Mouse (Mus musculus): ENCODE measurements around the gene Dmpk. TPM values are rescaled to one million over a fixed set of nuclear protein-coding genes. Genes with fewer than 3 reads are reported as not detected.

Dmpk gene
- polyA plus RNA-seq, 1 experiment from 2014 or later: 24.7 TPM

DNA sequence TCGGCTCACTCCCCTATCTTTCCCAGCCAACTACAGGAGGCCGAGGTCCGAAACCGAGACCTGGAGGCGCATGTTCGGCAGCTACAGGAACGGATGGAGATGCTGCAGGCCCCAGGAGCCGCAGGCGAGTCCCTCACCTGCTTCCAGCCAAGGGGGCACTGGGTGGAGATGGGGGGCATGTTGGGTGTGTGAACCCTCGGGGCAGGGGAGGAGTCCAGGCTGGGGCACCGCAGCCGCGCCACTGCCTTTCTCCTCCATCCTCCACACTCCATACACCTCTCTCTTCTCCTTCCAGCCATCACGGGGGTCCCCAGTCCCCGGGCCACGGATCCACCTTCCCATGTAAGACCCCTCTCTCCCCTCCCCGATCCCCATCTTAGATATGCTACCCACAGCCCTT is 8.3 kb downstream of the Dmpk start:
- Histone ChIP-seq H3K27ac (peak overlapping the region; percentile 99), H3K9ac (peak overlapping the region; percentile 49; the same call in 1 of the 2 replicates), H3K4me3 (replicated peaks) (peak overlapping the region; percentile 85), H3K36me3 (peaks cover 46% of the 10 kb centered on the region), H3K4me1 (peaks cover 44% of the 10 kb centered on the region), H3K4me2 (peak overlapping the region; percentile 95), H3K9me3 (replicated peaks) (no peaks in the 10 kb centered on the region), H3K27me3 (0 out of 2 replicates have a peak, but pooled peaks cover 8% of the 10 kb centered on the region)
- 46% methylated on average over 17 of the region's 17 CpGs for WGBS
- no peak for ATAC-seq (replicated peaks; ENCODE audit: low FRiP score)

DNA sequence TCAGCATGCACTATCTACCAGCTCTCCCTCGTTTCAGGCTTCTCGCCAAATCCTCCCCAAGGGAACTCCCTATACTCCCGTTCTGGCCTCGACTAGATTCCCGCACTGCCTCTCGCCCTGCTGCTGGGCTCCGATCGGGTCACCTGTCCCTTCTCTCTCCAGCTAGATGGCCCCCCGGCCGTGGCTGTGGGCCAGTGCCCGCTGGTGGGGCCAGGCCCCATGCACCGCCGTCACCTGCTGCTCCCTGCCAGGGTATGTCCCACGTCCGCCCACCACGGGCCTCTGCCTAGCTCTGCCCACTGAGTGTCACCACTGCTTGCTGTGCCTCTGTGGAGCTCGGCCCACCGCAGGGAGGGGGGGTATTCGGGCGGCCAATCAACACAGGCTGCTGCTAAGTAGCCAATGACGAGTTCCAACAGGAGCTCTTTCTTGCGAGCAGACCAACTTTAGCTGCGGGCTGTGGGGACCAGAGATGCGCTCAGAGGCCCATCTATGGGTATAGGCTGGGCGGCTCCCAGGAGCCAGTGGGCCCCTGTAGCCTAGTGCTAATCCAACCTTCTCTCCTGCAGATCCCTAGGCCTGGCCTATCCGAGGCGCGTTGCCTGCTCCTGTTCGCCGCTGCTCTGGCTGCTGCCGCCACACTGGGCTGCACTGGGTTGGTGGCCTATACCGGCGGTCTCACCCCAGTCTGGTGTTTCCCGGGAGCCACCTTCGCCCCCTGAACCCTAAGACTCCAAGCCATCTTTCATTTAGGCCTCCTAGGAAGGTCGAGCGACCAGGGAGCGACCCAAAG is 8.9 kb downstream of the Dmpk start:
- H3K4me3 ChIP-seq (replicated peaks): peak overlapping the region; percentile 85
- ATAC-seq (replicated peaks; ENCODE audit: low FRiP score): peak; percentile 54
- peak overlapping the region; percentile 99 for H3K27ac ChIP-seq
- H3K9me3 ChIP-seq (replicated peaks): no peaks in the 10 kb centered on the region
- peaks cover 51% of the 10 kb centered on the region for H3K4me1 ChIP-seq
- peak overlapping the region; percentile 95 for H3K4me2 ChIP-seq
- WGBS: 6% methylated on average over 38 of the region's 38 CpGs
- peaks cover 46% of the 10 kb centered on the region for H3K36me3 ChIP-seq
- peak overlapping the region; percentile 49 for H3K9ac ChIP-seq
- H3K27me3 ChIP-seq: 0 out of 2 replicates have a peak, but pooled peaks cover 8% of the 10 kb centered on the region

DNA sequence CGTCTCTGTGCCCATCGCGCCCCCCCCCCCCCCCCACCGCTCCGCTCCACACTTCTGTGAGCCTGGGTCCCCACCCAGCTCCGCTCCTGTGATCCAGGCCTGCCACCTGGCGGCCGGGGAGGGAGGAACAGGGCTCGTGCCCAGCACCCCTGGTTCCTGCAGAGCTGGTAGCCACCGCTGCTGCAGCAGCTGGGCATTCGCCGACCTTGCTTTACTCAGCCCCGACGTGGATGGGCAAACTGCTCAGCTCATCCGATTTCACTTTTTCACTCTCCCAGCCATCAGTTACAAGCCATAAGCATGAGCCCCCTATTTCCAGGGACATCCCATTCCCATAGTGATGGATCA is 9.5 kb downstream of the Dmpk start:
- Histone ChIP-seq H3K27ac (peak overlapping the region; percentile 99), H3K4me1 (peaks cover 54% of the 10 kb centered on the region), H3K36me3 (peaks cover 44% of the 10 kb centered on the region), H3K4me3 (replicated peaks) (peak overlapping the region; percentile 85), H3K9me3 (replicated peaks) (no peaks in the 10 kb centered on the region), H3K9ac (peak overlapping the region; percentile 49; the same call in 1 of the 2 replicates), H3K27me3 (0 out of 2 replicates have a peak, but pooled peaks cover 8% of the 10 kb centered on the region), H3K4me2 (peak overlapping the region; percentile 95)
- ATAC-seq (replicated peaks; ENCODE audit: low FRiP score): peak; percentile 50
- under 1% methylated on average over 13 of the region's 15 CpGs for WGBS

DNA sequence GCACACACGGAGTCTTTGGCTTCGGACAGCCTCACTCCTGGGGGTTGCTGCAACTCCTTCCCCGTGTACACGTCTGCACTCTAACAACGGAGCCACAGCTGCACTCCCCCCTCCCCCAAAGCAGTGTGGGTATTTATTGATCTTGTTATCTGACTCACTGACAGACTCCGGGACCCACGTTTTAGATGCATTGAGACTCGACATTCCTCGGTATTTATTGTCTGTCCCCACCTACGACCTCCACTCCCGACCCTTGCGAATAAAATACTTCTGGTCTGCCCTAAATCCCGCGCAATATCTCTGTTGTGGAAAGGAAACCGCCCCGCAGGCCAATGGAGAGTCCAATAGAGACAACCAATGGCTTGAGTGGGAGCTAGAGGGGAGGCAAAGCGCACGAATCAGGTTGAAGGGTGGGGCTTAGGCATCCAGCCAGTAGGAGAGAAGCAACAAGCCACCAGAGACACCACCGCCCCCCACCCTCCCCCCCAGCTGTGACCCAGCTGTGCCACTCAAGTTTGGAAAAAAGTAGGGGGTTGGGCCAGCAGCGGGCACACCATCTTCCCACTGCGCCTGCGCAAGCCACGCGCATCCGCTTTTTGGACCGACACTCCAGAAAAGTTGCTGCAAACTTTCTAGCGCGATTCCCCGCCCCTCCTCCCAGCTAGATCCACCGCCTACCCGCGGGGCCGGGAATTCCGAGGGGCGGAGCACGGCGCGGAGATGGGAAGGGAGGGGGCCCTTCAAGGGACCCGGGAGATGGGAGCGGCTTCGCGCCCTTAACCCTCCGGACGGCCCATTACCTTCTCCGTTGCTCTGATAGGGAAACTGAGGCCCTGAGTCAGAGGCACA is 10.1 kb downstream of the Dmpk start:
- WGBS: under 1% methylated on average over 45 of the region's 45 CpGs
- peak overlapping the region; percentile 85 for H3K4me3 ChIP-seq (replicated peaks)
- H3K27ac ChIP-seq: peak overlapping the region; percentile 99

DNA sequence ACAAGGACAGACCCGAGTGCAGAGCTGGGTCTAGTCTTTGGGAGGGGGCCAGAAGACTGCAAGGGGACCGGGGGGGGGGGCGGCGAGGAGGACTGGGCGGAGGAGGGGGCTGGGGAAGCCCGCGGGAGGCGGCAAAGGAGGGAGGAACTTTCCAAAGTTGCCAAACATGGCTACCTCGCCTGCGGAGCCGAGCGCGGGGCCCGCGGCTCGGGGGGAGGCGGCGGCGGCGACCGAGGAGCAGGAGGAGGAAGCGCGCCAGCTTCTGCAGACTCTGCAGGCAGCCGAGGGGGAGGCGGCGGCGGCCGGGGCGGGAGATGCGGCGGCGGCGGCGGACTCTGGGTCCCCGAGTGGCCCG is 10.8 kb downstream of the Dmpk start, which contains the start of gene Six5:
Gene Six5, plus strand, starts transcription at position 124 of the 355 bp plus-strand sequence.
- H3K4me3 ChIP-seq (replicated peaks): peak within 1 kb of the TSS; percentile 85
- peak within 1 kb of the TSS; percentile 93 for H3K9ac ChIP-seq
- 0 out of 2 replicates have a peak, but pooled peaks cover 8% of the 10 kb centered on the region for H3K27me3 ChIP-seq
- WGBS: 2% methylated on average over 19 of the region's 36 CpGs
- no peak for ATAC-seq (replicated peaks; ENCODE audit: low FRiP score)
- no peaks in the 10 kb centered on the region for H3K9me3 ChIP-seq (replicated peaks)
- H3K36me3 ChIP-seq: peaks cover 40% of the 10 kb centered on the region
- H3K27ac ChIP-seq: peak within 1 kb of the TSS; percentile 99
- peak within 1 kb of the TSS; percentile 95 for H3K4me2 ChIP-seq
- peaks cover 50% of the 10 kb centered on the region for H3K4me1 ChIP-seq

More for the DNA sequence above, 10.1 kb downstream of the Dmpk start:
- 0 out of 2 replicates have a peak, but pooled peaks cover 8% of the 10 kb centered on the region for H3K27me3 ChIP-seq
- H3K4me2 ChIP-seq: peak overlapping the region; percentile 95
- H3K9me3 ChIP-seq (replicated peaks): no peaks in the 10 kb centered on the region
- H3K4me1 ChIP-seq: peaks cover 51% of the 10 kb centered on the region
- H3K36me3 ChIP-seq: peaks cover 41% of the 10 kb centered on the region
- peak; percentile 86 for ATAC-seq (replicated peaks; ENCODE audit: low FRiP score)
- peak overlapping the region; percentile 93 for H3K9ac ChIP-seq

DNA sequence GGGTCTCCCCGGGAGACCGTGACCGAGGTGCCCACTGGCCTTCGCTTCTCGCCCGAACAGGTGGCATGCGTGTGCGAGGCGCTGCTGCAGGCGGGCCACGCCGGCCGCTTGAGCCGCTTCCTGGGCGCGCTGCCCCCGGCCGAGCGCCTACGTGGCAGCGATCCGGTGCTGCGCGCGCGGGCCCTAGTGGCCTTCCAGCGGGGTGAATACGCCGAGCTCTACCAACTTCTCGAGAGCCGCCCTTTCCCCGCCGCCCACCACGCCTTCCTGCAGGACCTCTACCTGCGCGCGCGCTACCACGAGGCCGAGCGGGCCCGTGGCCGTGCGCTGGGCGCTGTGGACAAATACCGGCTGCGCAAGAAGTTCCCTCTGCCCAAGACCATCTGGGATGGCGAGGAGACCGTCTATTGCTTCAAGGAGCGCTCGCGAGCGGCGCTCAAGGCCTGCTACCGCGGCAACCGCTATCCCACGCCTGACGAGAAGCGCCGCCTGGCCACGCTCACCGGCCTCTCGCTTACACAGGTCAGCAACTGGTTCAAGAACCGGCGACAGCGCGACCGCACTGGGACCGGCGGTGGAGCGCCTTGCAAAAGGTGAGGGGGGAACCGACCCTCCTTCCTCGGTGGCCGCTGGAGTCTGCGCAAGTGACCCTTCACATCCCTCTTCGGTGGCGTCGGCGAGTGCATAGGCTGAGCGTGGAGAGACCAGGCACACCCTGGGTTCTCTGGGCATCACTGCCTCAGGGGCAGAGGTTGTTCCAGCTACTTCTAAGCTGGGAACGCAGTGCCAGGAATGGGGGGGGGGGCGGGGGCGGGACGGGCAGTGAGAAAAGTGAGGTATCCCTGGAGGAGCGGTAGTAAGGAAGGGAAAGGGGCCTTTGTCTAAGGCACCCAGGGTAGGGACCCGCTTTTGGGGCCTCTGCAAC is 11.4 kb downstream of the Dmpk start:
- under 1% methylated on average over 83 of the region's 87 CpGs for WGBS
- H3K4me1 ChIP-seq: peaks cover 50% of the 10 kb centered on the region
- peak overlapping the region; percentile 85 for H3K4me3 ChIP-seq (replicated peaks)

DNA sequence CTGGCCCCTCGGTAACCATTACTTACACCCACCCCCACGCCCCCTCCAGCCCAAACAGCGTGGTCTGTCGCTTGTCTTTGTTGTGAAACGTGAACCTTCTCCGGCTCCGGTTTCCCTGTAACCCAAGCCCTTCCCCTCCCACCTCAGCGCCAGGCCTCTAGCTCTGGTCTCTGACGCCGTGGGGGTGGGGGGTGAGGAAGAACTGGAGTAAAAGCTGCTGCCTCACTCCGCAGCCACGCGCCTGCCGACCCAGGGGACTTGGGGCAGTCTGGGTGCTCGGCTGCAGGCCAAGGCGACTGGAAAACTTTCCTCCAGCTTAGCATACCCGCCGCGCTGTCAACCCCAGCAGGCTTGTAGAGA is 12.1 kb downstream of the Dmpk start:
- WGBS: under 1% methylated on average over 19 of the region's 19 CpGs
- Histone ChIP-seq H3K4me2 (peak overlapping the region; percentile 95), H3K9me3 (replicated peaks) (no peaks in the 10 kb centered on the region), H3K27ac (peak overlapping the region; percentile 99), H3K9ac (peak overlapping the region; percentile 93), H3K27me3 (0 out of 2 replicates have a peak, but pooled peaks cover 8% of the 10 kb centered on the region), H3K4me3 (replicated peaks) (peak overlapping the region; percentile 85), H3K36me3 (peaks cover 28% of the 10 kb centered on the region), H3K4me1 (peaks cover 50% of the 10 kb centered on the region)
- peak; percentile 19 for ATAC-seq (replicated peaks; ENCODE audit: low FRiP score)

More for the DNA sequence above, 11.4 kb downstream of the Dmpk start:
- H3K27me3 ChIP-seq: 0 out of 2 replicates have a peak, but pooled peaks cover 8% of the 10 kb centered on the region
- H3K4me2 ChIP-seq: peak overlapping the region; percentile 95
- ATAC-seq (replicated peaks; ENCODE audit: low FRiP score): 0 out of 2 replicates have a peak, but pooled peaks have one; percentile 0
- peak overlapping the region; percentile 93 for H3K9ac ChIP-seq
- peaks cover 33% of the 10 kb centered on the region for H3K36me3 ChIP-seq
- peak overlapping the region; percentile 99 for H3K27ac ChIP-seq
- no peaks in the 10 kb centered on the region for H3K9me3 ChIP-seq (replicated peaks)

DNA sequence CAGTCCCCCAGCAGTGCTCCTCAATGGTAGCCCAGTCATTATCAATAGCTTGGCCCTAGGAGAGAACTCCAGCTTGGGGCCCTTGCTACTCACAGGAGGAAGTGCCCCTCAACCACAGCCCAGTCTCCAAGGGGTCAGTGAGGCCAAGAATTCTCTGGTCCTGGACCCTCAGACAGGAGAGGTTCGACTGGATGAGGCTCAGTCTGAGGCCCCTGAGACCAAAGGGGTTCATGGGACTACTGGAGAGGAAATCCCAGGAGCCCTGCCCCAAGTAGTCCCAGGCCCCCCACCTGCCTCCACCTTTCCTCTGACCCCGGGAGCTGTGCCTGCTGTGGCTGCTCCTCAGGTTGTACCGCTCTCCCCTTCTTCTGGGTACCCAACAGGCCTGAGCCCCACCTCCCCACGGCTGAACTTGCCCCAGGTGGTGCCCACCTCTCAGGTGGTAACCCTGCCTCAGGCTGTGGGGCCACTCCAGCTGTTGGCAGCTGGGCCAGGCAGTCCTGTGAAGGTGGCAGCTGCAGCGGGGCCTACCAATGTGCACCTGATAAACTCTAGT is 12.8 kb downstream of the Dmpk start:
- ATAC-seq (replicated peaks; ENCODE audit: low FRiP score): no peak

DNA sequence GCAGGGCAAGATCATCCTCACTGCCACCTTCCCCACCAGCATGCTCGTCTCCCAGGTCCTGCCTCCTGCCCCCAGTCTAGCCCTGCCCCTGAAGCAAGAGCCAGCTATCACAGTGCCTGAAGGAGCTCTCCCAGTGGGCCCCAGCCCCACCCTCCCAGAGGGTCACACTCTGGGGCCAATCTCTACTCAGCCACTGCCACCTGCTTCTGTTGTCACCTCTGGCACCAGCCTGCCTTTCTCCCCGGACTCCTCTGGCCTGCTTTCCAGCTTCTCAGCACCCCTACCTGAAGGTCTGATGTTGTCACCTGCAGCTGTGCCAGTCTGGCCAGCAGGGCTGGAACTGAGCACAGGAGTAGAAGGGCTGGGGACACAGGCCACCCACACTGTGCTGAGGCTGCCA is 13.6 kb downstream of the Dmpk start:
- H3K4me3 ChIP-seq (replicated peaks): no peak overlapping the region
- H3K36me3 ChIP-seq: peaks cover 21% of the 10 kb centered on the region
- H3K9me3 ChIP-seq (replicated peaks): no peaks in the 10 kb centered on the region
- no peaks in the 10 kb centered on the region for H3K27me3 ChIP-seq
- WGBS: 70% methylated on average over 2 of the region's 2 CpGs
- H3K4me2 ChIP-seq: no peak overlapping the region
- no peak for ATAC-seq (replicated peaks; ENCODE audit: low FRiP score)
- no peak overlapping the region for H3K27ac ChIP-seq
- no peak overlapping the region for H3K9ac ChIP-seq
- H3K4me1 ChIP-seq: peaks cover 40% of the 10 kb centered on the region

More for the DNA sequence above, 12.8 kb downstream of the Dmpk start:
- H3K36me3 ChIP-seq: peaks cover 26% of the 10 kb centered on the region
- WGBS: 50% methylated on average over 5 of the region's 5 CpGs
- H3K4me1 ChIP-seq: peaks cover 47% of the 10 kb centered on the region
- H3K27ac ChIP-seq: peak overlapping the region; percentile 99
- H3K9ac ChIP-seq: peak overlapping the region; percentile 93
- H3K9me3 ChIP-seq (replicated peaks): no peaks in the 10 kb centered on the region
- peak overlapping the region; percentile 85 for H3K4me3 ChIP-seq (replicated peaks)
- H3K27me3 ChIP-seq: 0 out of 2 replicates have a peak, but pooled peaks cover 5% of the 10 kb centered on the region
- peak overlapping the region; percentile 95 for H3K4me2 ChIP-seq

DNA sequence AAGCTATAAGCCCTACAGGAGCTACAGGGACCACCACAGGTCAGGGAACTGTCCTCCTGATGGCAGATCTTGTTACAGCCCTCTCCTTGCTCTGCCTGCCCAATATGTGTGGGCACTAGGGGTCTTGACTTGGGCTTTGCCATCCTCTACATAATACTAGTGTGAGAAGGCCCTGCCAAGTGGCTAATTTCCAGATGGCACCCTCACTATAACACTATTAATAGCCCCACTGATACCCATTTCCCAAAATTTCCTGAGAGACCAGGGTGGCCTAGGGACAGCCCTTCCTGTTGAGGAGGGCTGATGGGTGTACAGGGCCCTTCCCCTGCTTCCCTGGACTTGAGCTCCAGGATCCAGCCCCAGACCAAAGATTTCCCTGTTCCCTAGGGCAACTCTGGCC is 14.2 kb downstream of the Dmpk start:
- H3K4me2 ChIP-seq: no peak overlapping the region
- no peaks in the 10 kb centered on the region for H3K27me3 ChIP-seq
- H3K36me3 ChIP-seq: peaks cover 24% of the 10 kb centered on the region
- no peak overlapping the region for H3K9ac ChIP-seq
- H3K27ac ChIP-seq: no peak overlapping the region
- H3K4me1 ChIP-seq: peaks cover 33% of the 10 kb centered on the region
- H3K9me3 ChIP-seq (replicated peaks): no peaks in the 10 kb centered on the region
- no peak overlapping the region for H3K4me3 ChIP-seq (replicated peaks)
- ATAC-seq (replicated peaks; ENCODE audit: low FRiP score): no peak

DNA sequence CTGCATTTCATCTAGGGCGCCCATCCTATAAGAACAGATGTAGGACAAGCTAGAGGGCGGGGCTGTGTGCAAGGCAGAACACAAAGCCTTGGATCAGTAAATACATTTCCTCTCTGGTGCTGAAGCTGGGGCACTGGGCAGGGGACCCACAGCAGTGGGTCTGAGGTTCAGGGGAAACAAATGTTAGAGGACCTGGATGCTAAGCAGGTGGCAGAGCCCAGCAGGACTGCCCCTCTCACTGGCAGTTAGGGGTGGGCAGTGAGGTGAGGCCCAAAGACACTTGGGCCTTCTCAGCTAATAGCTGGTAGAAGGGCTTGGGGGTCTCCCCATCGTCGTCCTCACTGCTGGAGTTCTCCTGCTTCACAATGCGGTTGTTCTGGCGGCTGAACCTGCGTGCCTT is 15.2 kb downstream of the Dmpk start:
- no peak overlapping the region for H3K9ac ChIP-seq
- no peak overlapping the region for H3K4me2 ChIP-seq
- WGBS: 73% methylated on average over 7 of the region's 7 CpGs
- no peak for ATAC-seq (replicated peaks; ENCODE audit: low FRiP score)
- H3K36me3 ChIP-seq: peaks cover 27% of the 10 kb centered on the region
- H3K27me3 ChIP-seq: no peaks in the 10 kb centered on the region
- H3K27ac ChIP-seq: no peak overlapping the region
- no peak overlapping the region for H3K4me3 ChIP-seq (replicated peaks)
- no peaks in the 10 kb centered on the region for H3K9me3 ChIP-seq (replicated peaks)
- H3K4me1 ChIP-seq: peaks cover 25% of the 10 kb centered on the region

Measured in kidney, embryonic 15.5 days (tissue).